Mouse (Mus musculus): ENCODE measurements around the gene Ubl7.

- TF ChIP-seq CTCF (IDR thresholded peaks at IDR 0.05; ENCODE audit: low read depth) (no peak), EP300 (optimal IDR thresholded peaks at IDR 0.05) (no peak)
Measured at GRCm38 (mm10) chr9:57907206-57907605, 3.6 kb upstream of the Ubl7 start.
